Mouse (Mus musculus) midbrain, embryonic 14.5 days (tissue): ENCODE data around the gene Bbof1. TPM values are rescaled to one million over a fixed set of nuclear protein-coding genes. Genes with fewer than 3 reads are reported as not detected.
A peak's percentile ranks its signal among the peaks of the same experiment; 100 is the strongest.

ENCODE experiments used
- ATAC-seq: fragments of 200-750 bp; cut with Nextera tagmentation; 2 replicates; pipeline ENCODE4 v1.8.0; 2017; ENCODE audit warnings: moderate number of reproducible peaks, moderate library complexity; ENCODE audit not compliant: low FRiP score, low TSS enrichment
- DNase-seq: peaks from one replicate; pipeline ENCODE4 v3.0.0-alpha.2; 2015
- H3K27ac ChIP-seq: fragments of 300-500 bp; sonication (generic); replicated peaks from 2 replicates; pipeline ENCODE4 v1.5.1; 2014; ENCODE audit warnings: mild to moderate bottlenecking, low read depth, low read length, moderate library complexity
- H3K27me3 ChIP-seq: fragments of 300-500 bp; sonication (generic); 2 replicates; pipeline ENCODE4 v1.6.1; 2014; ENCODE audit warnings: low read length, control low read depth, mixed read lengths; ENCODE audit not compliant: control insufficient read depth, insufficient read depth
- H3K36me3 ChIP-seq: fragments of 300-500 bp; sonication (generic); 2 replicates; pipeline ENCODE4 v1.6.1; 2014; ENCODE audit warnings: low read length, control low read depth; ENCODE audit not compliant: control insufficient read depth, insufficient read depth
- H3K4me1 ChIP-seq: fragments of 300-500 bp; sonication (generic); 2 replicates; pipeline ENCODE4 v1.6.1; 2014; ENCODE audit warnings: mild to moderate bottlenecking, antibody characterized with exemption, low read length, control low read depth; ENCODE audit not compliant: control insufficient read depth, insufficient read depth
- H3K4me2 ChIP-seq: fragments of 300-500 bp; sonication (generic); 2 replicates; pipeline ENCODE4 v1.6.1; 2014; ENCODE audit warnings: mild to moderate bottlenecking, low read length, moderate library complexity
- H3K4me3 ChIP-seq: fragments of 300-500 bp; sonication (generic); replicated peaks from 2 replicates; pipeline ENCODE4 v1.5.1; 2014; ENCODE audit warnings: low read depth, low read length
- H3K9ac ChIP-seq: fragments of 300-500 bp; sonication (generic); replicated peaks from 2 replicates; pipeline ENCODE4 v1.6.1; 2014; ENCODE audit warnings: mild to moderate bottlenecking, low read length, moderate library complexity
- H3K9me3 ChIP-seq: fragments of 300-500 bp; sonication (generic); 2 replicates; pipeline ENCODE4 v1.6.1; 2016; ENCODE audit warnings: low read length, control low read depth, mixed read lengths; ENCODE audit not compliant: control insufficient read depth
- WGBS: fragments of 180-500 bp; shearing (Covaris S2); extraction: QIAGEN DNeasy Blood & Tissue Kit; methylation state at CpG from one replicate; pipeline ENCODE4 v1.1.7; 2014; 5-methylcytosine and 5-hydroxymethylcytosine counted together
- polyA plus RNA-seq: library from polyadenylated mRNA; unstranded; fragments of >200 nt; fragmentation: Nextera tagmentation; extraction: Ambion mirVana; gene quantifications from 2 replicates; pipeline ENCODE4 v1.2.1, GENCODE M21; 2014

Bbof1 gene
- polyA plus RNA-seq, 1 experiment from 2014 or later: 3.4 TPM

DNA sequence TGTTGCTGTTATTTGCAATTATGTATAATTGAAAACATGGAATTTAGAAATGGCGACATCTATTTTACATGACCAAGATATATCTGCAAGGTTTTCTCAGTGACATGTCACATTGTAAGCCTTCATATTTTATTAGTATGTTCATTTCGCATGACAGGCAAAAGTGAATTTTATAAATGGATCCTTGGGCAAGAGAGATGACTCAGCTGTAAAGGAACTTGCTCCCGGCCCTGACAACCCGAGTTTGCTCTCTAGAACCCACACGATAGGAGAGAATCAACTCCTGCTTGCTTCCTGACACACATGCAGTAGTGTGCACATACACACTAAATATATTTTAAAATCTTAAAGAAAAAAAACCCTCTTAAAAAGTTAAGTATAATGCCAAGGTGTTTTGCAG lies 52.5 kb downstream of the Bbof1 start:
- DNase-seq: no peak
- H3K9me3 ChIP-seq: no peaks in the 10 kb centered on the region
- no peak for ATAC-seq
- no peaks in the 10 kb centered on the region for H3K4me1 ChIP-seq
- H3K4me3 ChIP-seq: no peak overlapping the region
- no peak overlapping the region for H3K27ac ChIP-seq
- peaks cover 64% of the 10 kb centered on the region for H3K36me3 ChIP-seq
- H3K4me2 ChIP-seq: no peak overlapping the region
- H3K27me3 ChIP-seq: no peaks in the 10 kb centered on the region
- 97% methylated on average over 5 of the region's 5 CpGs for WGBS
- H3K9ac ChIP-seq: no peak overlapping the region

DNA sequence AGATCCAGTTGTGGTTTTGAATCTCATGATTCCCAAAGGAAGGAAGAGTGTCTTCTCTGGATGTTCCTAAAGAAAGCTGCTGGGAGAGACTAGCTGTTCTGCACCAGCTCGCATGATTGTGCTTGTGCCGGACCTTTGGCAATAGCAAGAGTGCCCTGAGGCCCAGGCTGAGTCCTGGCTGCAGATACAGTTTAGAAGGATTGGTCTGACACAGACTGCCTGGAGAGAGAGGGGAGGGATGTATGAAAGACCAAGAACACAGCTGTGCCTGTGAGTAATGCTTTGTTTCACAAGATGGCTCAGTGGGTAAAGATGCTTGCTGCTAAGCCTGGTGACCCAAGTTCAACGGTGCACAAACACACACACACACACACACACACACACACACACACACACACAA lies 54.0 kb downstream of the Bbof1 start:
- H3K27me3 ChIP-seq: no peaks in the 10 kb centered on the region
- H3K4me1 ChIP-seq: no peaks in the 10 kb centered on the region
- H3K4me3 ChIP-seq: no peak overlapping the region
- no peaks in the 10 kb centered on the region for H3K9me3 ChIP-seq
- H3K4me2 ChIP-seq: no peak overlapping the region
- no peak for ATAC-seq
- peaks cover 62% of the 10 kb centered on the region for H3K36me3 ChIP-seq
- H3K27ac ChIP-seq: no peak overlapping the region
- no peak for DNase-seq
- WGBS: 88% methylated on average over 3 of the region's 3 CpGs
- H3K9ac ChIP-seq: no peak overlapping the region

DNA sequence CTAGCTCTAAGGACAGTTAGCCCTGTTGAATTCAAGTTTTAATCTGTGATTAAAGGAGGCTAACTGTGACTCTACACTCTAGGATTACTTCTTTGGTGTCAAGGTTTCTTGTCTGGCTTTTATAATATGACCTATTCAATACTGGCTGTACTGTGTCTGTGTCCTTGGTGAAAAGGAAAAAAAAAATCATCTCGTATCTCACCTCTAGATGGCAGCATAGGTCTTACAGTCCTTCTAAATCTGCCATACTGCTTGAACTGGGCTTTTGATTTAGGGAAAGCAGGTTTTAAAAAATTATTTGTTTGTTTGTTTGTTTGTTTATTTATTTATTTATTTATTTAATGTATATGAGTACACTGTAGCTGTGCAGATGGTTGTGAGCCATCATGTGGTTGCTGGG lies 59.8 kb downstream of the Bbof1 start:
- no peak overlapping the region for H3K9ac ChIP-seq
- H3K36me3 ChIP-seq: peaks cover 22% of the 10 kb centered on the region; the same call in 1 of the 2 replicates
- WGBS: 0% methylated on average over 1 of the region's 1 CpGs
- no peak overlapping the region for H3K4me3 ChIP-seq
- H3K27ac ChIP-seq: no peak overlapping the region
- no peak overlapping the region for H3K4me2 ChIP-seq
- no peaks in the 10 kb centered on the region for H3K27me3 ChIP-seq
- DNase-seq (peak; percentile 86), ATAC-seq (no peak)
- no peaks in the 10 kb centered on the region for H3K4me1 ChIP-seq
- no peaks in the 10 kb centered on the region for H3K9me3 ChIP-seq

DNA sequence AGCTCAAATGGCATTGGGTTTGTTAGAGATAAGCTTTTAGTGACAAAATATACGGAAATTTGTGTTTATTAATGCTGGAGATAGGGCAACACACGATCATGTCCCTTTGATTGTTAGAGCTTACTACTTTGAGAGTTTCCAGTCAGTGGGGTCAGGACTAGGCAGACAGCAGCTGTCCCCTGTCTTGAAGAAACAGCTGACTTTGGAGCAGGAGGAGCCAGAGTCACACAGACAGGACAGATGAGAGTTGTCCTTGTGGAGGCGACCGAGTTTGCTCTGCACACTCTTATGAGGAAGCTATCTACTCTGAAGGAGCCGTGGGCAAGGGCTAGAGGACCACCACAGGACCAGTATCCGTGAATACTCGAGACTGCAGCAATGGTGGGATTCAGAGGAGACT lies 70.1 kb downstream of the Bbof1 start:
- DNase-seq: no peak
- no peak overlapping the region for H3K9ac ChIP-seq
- 97% methylated on average over 7 of the region's 7 CpGs for WGBS
- 0 out of 2 replicates have a peak, but pooled peaks cover 3% of the 10 kb centered on the region for H3K36me3 ChIP-seq
- no peaks in the 10 kb centered on the region for H3K4me1 ChIP-seq
- no peak overlapping the region for H3K4me2 ChIP-seq
- no peak overlapping the region for H3K4me3 ChIP-seq
- H3K27ac ChIP-seq: no peak overlapping the region
- H3K9me3 ChIP-seq: no peaks in the 10 kb centered on the region
- ATAC-seq: no peak
- H3K27me3 ChIP-seq: no peaks in the 10 kb centered on the region

DNA sequence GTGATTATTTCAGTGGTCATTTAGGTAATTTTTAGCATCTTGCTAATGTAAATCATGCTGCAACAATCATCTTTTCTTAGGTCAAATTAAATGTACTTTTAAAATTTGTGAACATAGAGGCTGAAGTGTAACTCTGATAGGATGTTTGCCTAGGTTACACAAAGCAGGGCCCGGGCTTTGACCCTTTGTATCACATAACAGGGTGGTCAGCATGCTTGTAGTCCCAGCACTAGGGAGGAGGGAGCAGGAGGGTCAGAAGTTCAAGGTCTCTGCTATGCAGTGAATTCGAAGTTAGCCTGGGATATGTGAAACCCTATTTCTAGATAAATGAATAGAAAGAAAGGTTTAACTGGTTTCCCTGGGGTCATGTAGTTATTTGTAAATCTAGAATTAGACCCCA lies 72.4 kb downstream of the Bbof1 start:
- no peaks in the 10 kb centered on the region for H3K27me3 ChIP-seq
- 0 out of 2 replicates have a peak, but pooled peaks cover 3% of the 10 kb centered on the region for H3K36me3 ChIP-seq
- 70% methylated on average over 2 of the region's 2 CpGs for WGBS
- ATAC-seq: no peak
- H3K27ac ChIP-seq: no peak overlapping the region
- H3K4me1 ChIP-seq: no peaks in the 10 kb centered on the region
- DNase-seq: no peak
- no peak overlapping the region for H3K4me3 ChIP-seq
- no peaks in the 10 kb centered on the region for H3K9me3 ChIP-seq
- no peak overlapping the region for H3K4me2 ChIP-seq
- no peak overlapping the region for H3K9ac ChIP-seq

DNA sequence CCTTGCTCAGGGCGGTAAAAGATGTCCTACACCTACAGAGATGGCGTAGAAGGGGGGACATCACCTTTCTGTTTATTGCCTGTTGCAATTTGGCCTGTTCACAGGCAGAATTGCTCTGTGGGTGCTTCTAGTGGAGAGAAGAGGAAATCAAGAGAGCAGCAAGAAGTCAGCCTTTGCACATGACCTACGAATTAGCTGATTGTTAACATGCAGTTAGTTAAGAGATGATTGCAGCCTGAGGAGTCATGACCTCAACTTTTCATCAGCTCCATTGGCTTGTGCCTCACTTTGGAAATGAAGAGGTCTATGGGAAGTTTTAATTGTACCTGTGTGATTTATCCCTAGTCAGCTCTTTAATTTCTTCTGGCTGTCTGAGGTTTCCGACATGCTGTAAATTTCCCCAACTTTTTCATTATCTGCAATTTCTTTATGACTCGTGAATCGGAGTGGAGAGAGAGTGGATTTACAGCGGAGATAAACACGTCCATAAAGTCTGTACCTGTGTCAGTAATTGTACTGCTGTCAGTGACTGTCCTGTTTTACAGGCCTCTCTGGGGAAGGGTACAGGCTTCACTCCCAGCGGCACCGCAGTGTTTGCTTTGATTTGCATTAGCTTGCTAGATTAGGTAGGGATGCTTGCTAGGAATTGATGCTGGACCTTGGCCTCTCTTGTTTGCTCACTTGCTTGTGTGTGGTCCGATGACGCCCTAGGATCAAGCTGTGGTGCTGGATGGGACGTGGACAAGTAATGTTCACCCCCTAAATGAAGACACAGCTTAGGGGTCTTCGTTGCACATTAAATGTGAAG lies 74.1 kb downstream of the Bbof1 start:
- DNase-seq (no peak), ATAC-seq (no peak)
- WGBS: 86% methylated on average over 14 of the region's 14 CpGs
- H3K27ac ChIP-seq: no peak overlapping the region
- H3K4me1 ChIP-seq: peaks cover 7% of the 10 kb centered on the region; the same call in 1 of the 2 replicates
- H3K9me3 ChIP-seq: no peaks in the 10 kb centered on the region
- no peak overlapping the region for H3K9ac ChIP-seq
- H3K4me3 ChIP-seq: no peak overlapping the region
- H3K36me3 ChIP-seq: 0 out of 2 replicates have a peak, but pooled peaks cover 3% of the 10 kb centered on the region
- no peaks in the 10 kb centered on the region for H3K27me3 ChIP-seq
- no peak overlapping the region for H3K4me2 ChIP-seq

DNA sequence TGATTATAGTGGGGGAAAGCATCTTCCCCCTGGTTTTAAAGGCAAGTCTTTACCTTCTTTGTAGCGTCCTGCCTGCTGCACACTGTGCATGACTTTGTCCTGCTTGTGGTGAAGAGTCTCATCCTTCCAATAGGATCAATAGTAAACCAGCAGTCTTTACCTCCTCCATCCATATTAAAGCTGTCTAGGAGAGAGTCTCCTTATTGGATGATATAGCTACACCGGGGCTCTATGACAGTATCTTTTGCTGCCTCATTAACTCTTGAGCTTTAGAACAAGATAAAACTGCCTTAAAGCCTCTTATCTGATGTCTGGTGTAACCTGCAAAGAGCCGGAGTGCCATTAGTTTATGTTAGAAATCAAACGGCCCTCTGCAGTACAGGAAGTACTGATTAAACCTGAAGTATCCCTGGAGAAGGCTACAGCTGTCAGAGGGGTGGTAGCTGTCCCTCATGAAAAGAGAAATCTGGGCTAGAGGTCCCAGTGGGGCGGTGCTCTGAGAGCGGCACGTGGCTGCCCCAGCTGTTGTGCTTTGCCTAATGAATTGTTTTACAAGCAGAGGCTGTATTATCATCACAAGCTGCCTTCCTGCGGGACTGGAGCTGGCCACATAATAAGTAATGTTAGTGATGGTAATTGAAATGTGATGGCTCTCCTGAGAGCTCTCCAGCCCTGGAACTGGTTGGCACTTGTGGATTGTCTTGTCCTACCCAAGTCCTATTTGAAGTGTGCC lies 78.6 kb downstream of the Bbof1 start:
- 17% methylated on average over 8 of the region's 8 CpGs for WGBS
- Histone ChIP-seq H3K27me3 (peaks cover 16% of the 10 kb centered on the region; the same call in 1 of the 2 replicates), H3K36me3 (no peaks in the 10 kb centered on the region; the same call in 1 of the 2 replicates), H3K27ac (0 out of 2 replicates have a peak overlapping the region, but pooled peaks have one; percentile 52), H3K9ac (no peak overlapping the region; the same call in 1 of the 2 replicates), H3K4me1 (peaks cover 9% of the 10 kb centered on the region; the same call in 1 of the 2 replicates), H3K9me3 (no peaks in the 10 kb centered on the region), H3K4me3 (no peak overlapping the region), H3K4me2 (peak overlapping the region; percentile 22; the same call in 1 of the 2 replicates)
- DNase-seq: peak; percentile 81
- ATAC-seq: peak; percentile 70; the same call in 1 of the 2 replicates
